Mouse (Mus musculus) liver, adult (tissue): ENCODE data around the gene S100a10.

Source experiments
- GATA4 ChIP-seq: IDR thresholded peaks from 2 replicates; pipeline ENCODE4 v1.6.1; 2014; ENCODE audit warnings: mild to moderate bottlenecking, low read length; ENCODE audit not compliant: insufficient replicate concordance

Gene S100a10

GRCm38 (mm10) chr3:93592976-93593375 is 38.1 kb downstream of the S100a10 start:
- TF ChIP-seq GATA4 = no peak

GRCm38 (mm10) chr3:93593512-93593911 is 38.6 kb downstream of the S100a10 start:
- no peak for TF ChIP-seq GATA4

- TF ChIP-seq GATA4 = no peak
Observed at GRCm38 (mm10) chr3:93596632-93597031, 41.8 kb downstream of the S100a10 start.

DNA sequence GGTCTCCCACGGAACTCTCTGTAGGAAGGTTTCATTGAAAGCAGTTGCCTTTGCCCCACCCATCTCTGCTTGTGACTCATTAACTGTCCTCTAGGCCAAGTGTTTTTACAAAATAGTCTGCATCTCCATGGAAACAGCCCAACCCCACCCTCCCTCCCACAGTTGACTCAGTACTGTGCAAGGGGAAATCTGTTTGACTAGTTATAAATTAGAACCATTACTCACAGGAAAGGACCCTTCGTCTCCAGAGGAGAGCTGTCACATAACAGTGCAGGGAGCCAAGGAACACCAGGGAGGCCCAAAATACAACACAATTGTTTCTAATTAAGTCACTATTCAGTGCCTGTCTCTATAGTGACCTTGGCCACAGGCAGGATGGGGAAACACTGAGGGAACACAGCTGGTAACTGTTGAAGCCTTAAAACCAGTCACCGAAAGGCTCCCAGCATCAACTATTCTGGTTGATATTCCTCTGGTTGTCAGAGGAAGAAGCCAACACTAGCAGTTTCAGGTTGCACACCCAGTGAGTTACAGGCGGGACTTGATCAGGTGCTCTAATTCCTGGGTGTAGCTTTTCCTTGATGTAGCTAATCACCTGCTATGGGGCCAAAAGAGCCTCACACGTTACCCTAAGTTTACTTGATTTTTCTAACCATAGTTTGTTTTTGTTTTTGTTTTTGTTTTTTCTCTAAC is 42.5 kb downstream of the S100a10 start:
- TF ChIP-seq GATA4 = no peak

- no peak for TF ChIP-seq GATA4
Observed at GRCm38 (mm10) chr3:93597970-93598369, 43.1 kb downstream of the S100a10 start.

GRCm38 (mm10) chr3:93600206-93600605 is 45.3 kb downstream of the S100a10 start:
- no peak for TF ChIP-seq GATA4

- TF ChIP-seq GATA4 = no peak
Observed at GRCm38 (mm10) chr3:93601903-93602302, 47.0 kb downstream of the S100a10 start.
